Mouse (Mus musculus) G1E (cell line): ENCODE results near the gene Gm17334.

ENCODE experiments used
- CTCF ChIP-seq: IDR thresholded peaks from 2 replicates; pipeline ENCODE4 v1.5.1; 2012; ENCODE audit warnings: low read depth, low read length, inconsistent platforms, mixed read lengths
- GATA1 ChIP-seq: IDR thresholded peaks from 2 replicates; pipeline ENCODE4 v1.6.1; 2012; ENCODE audit warnings: borderline replicate concordance, low read length, inconsistent platforms, mixed read lengths

GRCm38 (mm10) chr11:53803494-53803893 lies 30.5 kb upstream of the Gm17334 start:
- TF ChIP-seq CTCF (no peak), GATA1 (no peak)
